Mouse (Mus musculus) stomach, embryonic 14.5 days (tissue): Measurements from ENCODE around the gene Sh3glb2. TPM values are rescaled to one million over a fixed set of nuclear protein-coding genes. Genes with fewer than 3 reads are reported as not detected.

Experiments used
- ATAC-seq: fragments of 200-750 bp; cut with Nextera tagmentation; 2 replicates; pipeline ENCODE4 v1.8.0; 2017; ENCODE audit warnings: low read depth, moderate TSS enrichment; ENCODE audit not compliant: insufficient number of reproducible peaks, insufficient read depth, low FRiP score
- H3K27ac ChIP-seq: fragments of 300-500 bp; sonication (generic); 2 replicates; pipeline ENCODE4 v1.5.1; 2014; ENCODE audit warnings: mild to moderate bottlenecking, low read length, moderate library complexity, mixed read lengths
- H3K27me3 ChIP-seq: fragments of 300-500 bp; sonication (generic); 2 replicates; pipeline ENCODE4 v1.6.1; 2014; ENCODE audit warnings: low read length, control low read depth, mixed read lengths; ENCODE audit not compliant: control insufficient read depth, insufficient read depth
- H3K36me3 ChIP-seq: fragments of 300-500 bp; sonication (generic); 2 replicates; pipeline ENCODE4 v1.6.1; 2014; ENCODE audit warnings: mild to moderate bottlenecking, control low read depth, low read length, moderate library complexity, mixed read lengths; ENCODE audit not compliant: control insufficient read depth, insufficient read depth
- H3K4me1 ChIP-seq: fragments of 300-500 bp; sonication (generic); 2 replicates; pipeline ENCODE4 v1.6.1; 2014; ENCODE audit warnings: low read length, control low read depth, mixed read lengths; ENCODE audit not compliant: control insufficient read depth, insufficient read depth
- H3K4me2 ChIP-seq: fragments of 300-500 bp; sonication (generic); replicated peaks from 2 replicates; pipeline ENCODE4 v1.6.1; 2014; ENCODE audit warnings: low read depth, low read length, control low read depth
- H3K4me3 ChIP-seq: fragments of 300-500 bp; sonication (generic); 2 replicates; pipeline ENCODE4 v1.5.1; 2014; ENCODE audit warnings: low read depth, low read length, control low read depth
- H3K9ac ChIP-seq: fragments of 300-500 bp; sonication (generic); replicated peaks from 2 replicates; pipeline ENCODE4 v1.6.1; 2014; ENCODE audit warnings: low read depth, mild to moderate bottlenecking, control low read depth, low read length, moderate library complexity, mixed read lengths
- H3K9me3 ChIP-seq: fragments of 300-500 bp; sonication (generic); 2 replicates; pipeline ENCODE4 v1.6.1; 2016; ENCODE audit warnings: low read depth, low read length, control low read depth; ENCODE audit not compliant: control insufficient read depth
- WGBS: fragments of 180-500 bp; shearing (Covaris S2); extraction: QIAGEN DNeasy Blood & Tissue Kit; methylation state at CpG from one replicate; pipeline ENCODE4 v1.1.7; 2014; 5-methylcytosine and 5-hydroxymethylcytosine counted together
- microRNA-seq: library from miRNA; unstranded; fragments of <30 nt; microRNA quantifications from one replicate; pipeline ENCODE4, GENCODE M21; 2016
- polyA plus RNA-seq: library from polyadenylated mRNA; unstranded; fragments of >200 nt; fragmentation: Nextera tagmentation; extraction: Ambion mirVana; gene quantifications from 2 replicates; pipeline ENCODE4 v1.2.1, GENCODE M21; 2014

Sh3glb2 gene
- polyA plus RNA-seq, 1 experiment from 2014 or later = 90.0 TPM

DNA sequence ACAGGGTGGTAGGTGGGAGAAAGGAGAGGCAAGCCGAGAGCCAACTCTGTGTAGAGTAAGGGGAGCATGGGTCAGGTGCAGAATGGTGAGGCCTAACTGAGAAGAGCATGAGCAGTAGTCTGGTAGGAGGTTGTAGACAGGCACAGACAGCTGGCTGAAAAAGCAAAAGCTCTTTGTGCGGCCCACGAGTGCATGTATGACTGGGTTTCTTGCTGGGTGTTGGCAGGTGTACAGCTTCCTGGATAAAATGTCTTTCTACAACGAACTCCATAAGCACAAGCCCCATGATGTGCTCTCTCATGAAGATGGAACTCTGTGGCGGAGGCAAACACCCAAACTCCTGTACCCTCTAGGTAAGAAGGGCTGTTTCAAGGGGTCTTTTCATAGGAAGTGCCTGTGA, 42.2 kb downstream of the Sh3glb2 start:
- Histone ChIP-seq H3K4me1 (no peaks in the 10 kb centered on the region), H3K9ac (no peak overlapping the region), H3K27me3 (no peaks in the 10 kb centered on the region), H3K4me3 (no peak overlapping the region), H3K27ac (no peak overlapping the region), H3K4me2 (no peak overlapping the region), H3K9me3 (no peaks in the 10 kb centered on the region), H3K36me3 (peaks cover 84% of the 10 kb centered on the region)
- ATAC-seq = no peak
- 91% methylated on average over 5 of the region's 5 CpGs for WGBS

DNA sequence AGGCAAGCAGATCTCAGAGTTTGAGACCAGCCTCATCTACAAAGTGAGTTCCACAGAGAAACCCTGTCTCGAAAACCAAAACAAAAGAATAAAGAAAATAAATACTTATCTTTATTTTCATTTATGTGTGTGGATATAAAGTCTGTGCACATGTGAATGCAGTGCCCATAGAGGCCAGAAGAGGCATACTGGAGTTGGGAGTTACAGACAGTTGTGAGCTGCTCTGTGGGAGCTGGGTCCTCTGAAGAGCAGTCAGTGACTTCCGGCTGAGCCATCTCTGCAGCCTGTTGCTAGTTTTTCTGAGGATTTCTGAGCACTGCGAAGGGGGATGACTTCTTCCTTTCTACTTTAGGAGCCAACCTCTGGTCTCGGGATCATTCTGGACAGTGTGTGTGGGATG, 43.0 kb downstream of the Sh3glb2 start:
- Histone ChIP-seq H3K4me2 (no peak overlapping the region), H3K36me3 (peaks cover 83% of the 10 kb centered on the region), H3K9ac (no peak overlapping the region), H3K4me1 (no peaks in the 10 kb centered on the region), H3K4me3 (no peak overlapping the region), H3K9me3 (no peaks in the 10 kb centered on the region), H3K27me3 (no peaks in the 10 kb centered on the region), H3K27ac (no peak overlapping the region)
- 92% methylated on average over 4 of the region's 4 CpGs for WGBS
- ATAC-seq = no peak

DNA sequence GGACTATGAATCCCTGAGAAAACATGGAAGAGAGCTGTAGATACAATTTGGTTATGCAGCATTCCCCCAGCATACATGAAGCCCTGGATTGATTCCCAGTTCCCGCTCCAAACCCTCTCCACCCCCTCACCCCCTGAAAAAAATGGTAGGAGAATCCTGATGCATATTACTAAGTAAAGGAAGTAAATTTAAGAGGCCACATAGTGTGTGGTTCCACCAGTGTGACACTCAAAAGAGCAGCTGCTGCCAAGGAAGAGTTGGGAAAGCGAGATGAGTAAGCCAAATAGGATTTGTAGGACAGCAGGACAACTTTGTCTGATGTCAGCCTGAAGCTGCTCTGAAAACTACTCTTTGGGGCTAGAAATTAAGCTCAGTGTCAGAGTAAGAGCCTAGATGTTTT, 47.7 kb downstream of the Sh3glb2 start:
- Histone ChIP-seq H3K27ac (no peak overlapping the region), H3K4me1 (no peaks in the 10 kb centered on the region), H3K4me2 (no peak overlapping the region), H3K27me3 (no peaks in the 10 kb centered on the region), H3K4me3 (no peak overlapping the region), H3K9me3 (no peaks in the 10 kb centered on the region), H3K9ac (no peak overlapping the region), H3K36me3 (peaks cover 84% of the 10 kb centered on the region)
- no peak for ATAC-seq
- WGBS = 98% methylated on average over 2 of the region's 2 CpGs

DNA sequence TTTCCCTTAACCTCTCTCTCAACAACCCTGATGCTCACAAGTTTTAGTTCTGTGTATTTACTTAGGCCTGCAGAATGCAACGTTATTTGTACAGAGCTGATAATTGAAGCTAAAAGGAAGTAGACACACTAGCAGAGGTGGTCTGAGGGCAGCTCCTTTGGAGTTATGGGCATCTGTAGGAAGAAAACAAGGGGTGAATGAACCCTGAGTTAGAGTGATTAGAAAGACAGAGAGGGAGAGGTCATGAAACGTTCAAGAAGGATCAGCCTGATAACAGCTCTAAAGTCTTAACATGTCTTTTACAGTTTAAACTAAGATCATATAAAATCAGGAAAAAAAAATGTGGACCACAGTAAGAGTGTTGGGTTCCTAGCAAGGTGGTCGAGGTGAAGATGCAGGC, 49.8 kb downstream of the Sh3glb2 start:
- Histone ChIP-seq H3K27ac (no peak overlapping the region), H3K4me2 (no peak overlapping the region), H3K4me1 (no peaks in the 10 kb centered on the region), H3K9ac (no peak overlapping the region), H3K36me3 (peaks cover 86% of the 10 kb centered on the region), H3K9me3 (no peaks in the 10 kb centered on the region), H3K27me3 (no peaks in the 10 kb centered on the region), H3K4me3 (no peak overlapping the region)
- no peak for ATAC-seq
- WGBS = 82% methylated on average over 3 of the region's 3 CpGs

DNA sequence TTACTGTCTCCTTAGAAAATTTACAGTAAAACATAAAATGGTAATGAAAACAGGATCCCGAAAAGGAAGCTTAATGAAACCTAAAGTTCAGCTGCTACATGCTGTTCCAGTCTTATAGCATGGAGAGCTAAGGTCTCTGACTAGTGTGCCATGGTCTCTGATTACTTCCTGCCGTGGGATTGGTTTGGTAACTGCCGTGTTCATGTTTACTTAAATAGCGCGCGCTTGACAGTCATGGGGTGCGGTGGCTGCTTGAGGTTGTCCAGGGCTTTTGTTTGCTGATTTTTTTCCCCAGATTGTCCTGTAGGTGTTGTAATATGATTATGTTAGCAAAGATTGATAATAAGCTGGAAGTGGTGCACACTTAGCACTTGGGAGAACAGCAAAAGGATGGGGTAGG, 53.0 kb downstream of the Sh3glb2 start:
- ATAC-seq = no peak

DNA sequence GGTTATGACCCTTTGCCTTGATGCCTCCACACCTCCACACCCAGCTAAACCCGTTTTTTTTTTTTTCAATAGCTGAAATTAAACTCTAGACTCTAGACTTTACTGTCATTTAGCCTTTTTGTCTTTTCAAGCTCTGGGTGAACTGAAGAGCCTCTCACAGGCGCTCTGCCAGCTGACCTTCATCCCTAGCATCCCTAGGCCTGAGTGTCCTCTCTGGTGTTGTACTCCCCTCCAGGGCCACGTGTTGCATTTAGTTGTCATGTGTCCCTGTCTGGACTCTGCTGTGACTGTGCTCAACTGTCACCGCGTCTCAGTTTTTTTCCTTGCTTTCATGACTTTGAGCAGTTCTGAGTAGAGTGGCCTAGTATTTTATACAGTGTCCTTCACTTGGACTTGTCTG, 59.2 kb downstream of the Sh3glb2 start:
- peaks cover 67% of the 10 kb centered on the region for H3K36me3 ChIP-seq

More for the DNA sequence above, 53.0 kb downstream of the Sh3glb2 start:
- H3K4me1 ChIP-seq = no peaks in the 10 kb centered on the region
- H3K27me3 ChIP-seq = no peaks in the 10 kb centered on the region
- 90% methylated on average over 7 of the region's 7 CpGs for WGBS
- no peak overlapping the region for H3K27ac ChIP-seq
- no peak overlapping the region for H3K9ac ChIP-seq
- H3K4me2 ChIP-seq = no peak overlapping the region
- no peaks in the 10 kb centered on the region for H3K9me3 ChIP-seq
- H3K36me3 ChIP-seq = peaks cover 86% of the 10 kb centered on the region
- H3K4me3 ChIP-seq = no peak overlapping the region

DNA sequence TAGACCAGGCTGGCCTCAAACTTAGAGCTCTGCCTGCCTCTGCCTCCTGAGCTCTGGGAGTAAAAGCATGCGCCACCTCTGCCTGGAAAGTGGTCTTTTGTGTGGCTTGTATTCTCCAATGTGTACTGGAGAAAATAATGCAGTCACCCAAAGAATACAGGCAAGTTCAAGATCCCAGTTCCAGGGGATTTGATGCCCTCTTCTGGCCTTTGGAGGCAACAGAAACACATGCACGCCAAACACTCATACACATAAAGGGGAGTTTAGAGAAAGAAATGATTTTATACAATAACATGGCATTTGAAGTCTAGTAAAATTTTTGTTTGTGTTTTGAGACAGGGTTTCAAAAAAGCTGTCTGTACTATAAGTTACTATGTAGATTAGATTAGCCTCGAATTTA, 59.6 kb downstream of the Sh3glb2 start:
- no peaks in the 10 kb centered on the region for H3K9me3 ChIP-seq
- no peak overlapping the region for H3K4me3 ChIP-seq
- H3K9ac ChIP-seq = no peak overlapping the region
- H3K36me3 ChIP-seq = peaks cover 63% of the 10 kb centered on the region
- no peak overlapping the region for H3K27ac ChIP-seq
- no peak overlapping the region for H3K4me2 ChIP-seq
- 81% methylated on average over 3 of the region's 3 CpGs for WGBS
- H3K27me3 ChIP-seq = no peaks in the 10 kb centered on the region
- no peaks in the 10 kb centered on the region for H3K4me1 ChIP-seq
- ATAC-seq = no peak

More for the DNA sequence above, 59.2 kb downstream of the Sh3glb2 start:
- H3K4me2 ChIP-seq = no peak overlapping the region
- H3K27me3 ChIP-seq = no peaks in the 10 kb centered on the region
- no peaks in the 10 kb centered on the region for H3K4me1 ChIP-seq
- H3K4me3 ChIP-seq = no peak overlapping the region
- H3K9me3 ChIP-seq = no peaks in the 10 kb centered on the region
- 91% methylated on average over 5 of the region's 5 CpGs for WGBS
- H3K27ac ChIP-seq = no peak overlapping the region
- ATAC-seq = no peak
- H3K9ac ChIP-seq = no peak overlapping the region

Small RNA genes lying within 50 kb of the gene (microRNA-seq; reads per million reads assigned to microRNA genes)
- gene Gm47292 = not detected

Other genes starting within 250 kb of the Sh3glb2 start
- gene Zer1, start 234.8 kb downstream of the Sh3glb2 start, polyA plus RNA-seq = 11.3 and 13.6 TPM in 2 replicates
- gene Tbc1d13, start 225.6 kb downstream of the Sh3glb2 start, polyA plus RNA-seq = 12.0 and 12.4 TPM in 2 replicates
- 21.9 and 24.8 TPM in 2 replicates for gene Endog, start 187.8 kb downstream of the Sh3glb2 start, polyA plus RNA-seq
- gene Spout1, start 180.9 kb downstream of the Sh3glb2 start, polyA plus RNA-seq = 63.6 and 64.6 TPM in 2 replicates
- gene Kyat1, start 153.5 kb downstream of the Sh3glb2 start, polyA plus RNA-seq = 13.9 and 15.7 TPM in 2 replicates
- 50.0 and 51.9 TPM in 2 replicates for gene Lrrc8a, start 121.6 kb downstream of the Sh3glb2 start, polyA plus RNA-seq
- gene Gm28035, start 118.8 kb downstream of the Sh3glb2 start, polyA plus RNA-seq = 0.13 and 0.25 TPM in 2 replicates
- 16.2 and 17.6 TPM in 2 replicates for gene Phyhd1, start 93.1 kb downstream of the Sh3glb2 start, polyA plus RNA-seq
- gene Gm28038, start 78.3 kb downstream of the Sh3glb2 start, polyA plus RNA-seq = not detected in 2 replicates
- 30.6 and 32.0 TPM in 2 replicates for gene Dolk, start 73.0 kb downstream of the Sh3glb2 start, polyA plus RNA-seq
- gene Nup188, start 72.9 kb downstream of the Sh3glb2 start, polyA plus RNA-seq = 43.1 and 45.4 TPM in 2 replicates
- gene Miga2, start 4.9 kb upstream of the Sh3glb2 start, polyA plus RNA-seq = 21.2 and 21.7 TPM in 2 replicates
- 35.8 and 37.8 TPM in 2 replicates for gene Dolpp1, start 32.9 kb upstream of the Sh3glb2 start, polyA plus RNA-seq
- 27.3 and 30.0 TPM in 2 replicates for gene Crat, start 56.5 kb upstream of the Sh3glb2 start, polyA plus RNA-seq
- 82.6 and 85.4 TPM in 2 replicates for gene Ptpa, start 56.7 kb upstream of the Sh3glb2 start, polyA plus RNA-seq
- gene Ier5l, start 114.9 kb upstream of the Sh3glb2 start, polyA plus RNA-seq = 2.8 and 3.1 TPM in 2 replicates
- 1.2 and 2.1 TPM in 2 replicates for gene Cstad, start 235.7 kb upstream of the Sh3glb2 start, polyA plus RNA-seq